Mouse (Mus musculus) heart, postnatal 0 days (tissue): Measurements from ENCODE around the gene Slc22a6.

ENCODE experiments used
- CTCF ChIP-seq: IDR thresholded peaks from 2 replicates; pipeline ENCODE4 v1.5.1; 2016; ENCODE audit warnings: antibody characterized with exemption, control low read depth, low read depth
- EP300 ChIP-seq: IDR thresholded peaks from 2 replicates; pipeline ENCODE4 v1.6.1; 2016; ENCODE audit warnings: antibody characterized with exemption, low read depth

DNA sequence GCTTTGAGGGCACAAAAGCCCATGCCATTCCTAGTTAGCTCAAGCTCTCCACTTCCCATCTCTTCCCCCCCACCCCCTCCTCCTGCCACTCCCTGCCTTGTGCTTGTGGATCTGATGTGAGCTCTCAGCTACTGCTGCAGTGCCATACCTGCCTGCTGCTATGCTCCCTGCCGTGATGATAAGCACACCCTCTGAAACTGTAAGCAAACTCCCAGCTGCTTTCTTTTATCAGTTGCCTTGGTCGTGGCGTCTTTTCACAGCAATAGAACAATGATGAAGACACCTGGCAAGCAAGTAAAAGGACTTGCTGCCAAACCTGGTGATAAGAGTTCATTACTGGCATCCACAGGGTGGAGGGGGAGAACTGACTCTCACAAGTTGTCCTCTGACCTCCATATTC lies 45.4 kb upstream of the Slc22a6 start:
- TF ChIP-seq CTCF (no peak), EP300 (no peak)
